18 mouse cellular contexts compared by ENCODE assay signal in genomic region chr2:169749331-169749945, GRCm38 (mm10).
A peak's percentile ranks its signal among the peaks of the same experiment; 100 is the strongest.
DNase-seq lines count a peak whose midpoint lies in the region; ATAC-seq and TF ChIP-seq lines count a peak whose summit lies in the region.
"Had no signal": no experiment of that assay in that cellular context is flagged by ENCODE, and none has a peak within 500 bp of the region (broad histone marks: within the 10 kb centered on the region; RNA-seq: fewer than 3 reads in every experiment).

No protein-coding gene starts in this region.

- WGBS in intestine, embryonic 14.5 days = 51% methylated on average over 16 of the region's 16 CpGs
- WGBS in intestine, embryonic 16.5 days = 55% methylated on average over 16 of the region's 16 CpGs
- 74% methylated on average over 16 of the region's 16 CpGs for WGBS in liver, adult 2 months
- WGBS in liver, embryonic 11.5 days = 73% methylated on average over 16 of the region's 16 CpGs

- TF ChIP-seq POLR2A in liver, adult 2 months (IDR thresholded peaks at IDR 0.05; ENCODE audit: extremely low read depth, insufficient read depth, low read length) = no peak

- peak overlapping the region; percentile 62 for H3K27ac ChIP-seq in intestine, embryonic 14.5 days (ENCODE audit: low read depth)
- no peak overlapping the region for H3K27ac ChIP-seq in intestine, embryonic 16.5 days (ENCODE audit: low read length)
- H3K27ac ChIP-seq in liver, adult 2 months (replicated peaks; ENCODE audit: insufficient read depth, low read depth, low read length) = peak overlapping the region; percentile 25; the same call in 1 of the 2 replicates
- no peak overlapping the region for H3K27ac ChIP-seq in liver, embryonic 11.5 days (ENCODE audit: low read depth, low read length)
- H3K27ac ChIP-seq in brown adipose tissue, adult 24 weeks (replicated peaks; ENCODE audit: low read depth, low read length) = peak overlapping the region; percentile 93
- H3K27ac ChIP-seq: midbrain, embryonic 13.5 days; stomach, embryonic 15.5 days had no signal

- peak overlapping the region; percentile 9; the same call in 1 of the 2 replicates for H3K4me2 ChIP-seq in intestine, embryonic 14.5 days (ENCODE audit: low read length)
- no peak overlapping the region for H3K4me2 ChIP-seq in intestine, embryonic 16.5 days (ENCODE audit: low read depth, low read length)
- H3K4me2 ChIP-seq in liver, embryonic 11.5 days = no peak overlapping the region
- H3K4me2 ChIP-seq: heart, embryonic 11.5 days; lung, embryonic 15.5 days; midbrain, embryonic 13.5 days; stomach, embryonic 15.5 days had no signal

- no peak overlapping the region for H3K9ac ChIP-seq in intestine, embryonic 14.5 days (ENCODE audit: low read length)
- no peak overlapping the region for H3K9ac ChIP-seq in intestine, embryonic 16.5 days (ENCODE audit: low read depth, low read length)
- no peak overlapping the region for H3K9ac ChIP-seq in liver, adult 2 months (ENCODE audit: low read depth, low read length)
- no peak overlapping the region for H3K9ac ChIP-seq in liver, embryonic 11.5 days (ENCODE audit: low read depth, low read length)
- H3K9ac ChIP-seq: lung, embryonic 15.5 days; midbrain, embryonic 13.5 days; stomach, embryonic 15.5 days had no signal

- H3K79me2 ChIP-seq in liver, adult 2 months (ENCODE audit: control insufficient read depth, insufficient read depth, low read length) = peaks cover 3% of the 10 kb centered on the region; the same call in 1 of the 2 replicates

- H3K4me3 ChIP-seq in intestine, embryonic 14.5 days (ENCODE audit: low read depth, low read length) = no peak overlapping the region
- H3K4me3 ChIP-seq in intestine, embryonic 16.5 days (ENCODE audit: low read length) = no peak overlapping the region
- H3K4me3 ChIP-seq in liver, adult 2 months (ENCODE audit: insufficient read depth, low read depth, low read length) = no peak overlapping the region
- no peak overlapping the region for H3K4me3 ChIP-seq in liver, embryonic 11.5 days (ENCODE audit: low read depth, low read length)
- no peak overlapping the region for H3K4me3 ChIP-seq in brown adipose tissue, adult 24 weeks (ENCODE audit: insufficient read depth, low read depth, low read length)
- H3K4me3 ChIP-seq: lung, embryonic 15.5 days; midbrain, embryonic 13.5 days; stomach, embryonic 15.5 days had no signal

- DNase-seq in intestine, embryonic 14.5 days (ENCODE audit: low spot score) = no peak
- DNase-seq in liver, adult 2 months (ENCODE audit: extremely low read depth, low read depth, low spot score) = no peak
- DNase-seq in liver, embryonic 11.5 days (ENCODE audit: low spot score) = no peak
- peak; percentile 65 for DNase-seq in fat pad, adult 2 months (ENCODE audit: extremely low read depth, low read depth, low spot score)
- DNase-seq in cerebellum, adult 8-10 months = no peak
- DNase-seq in heart, adult 18-20 months = no peak
- DNase-seq: cerebellum, adult 11 months; cerebellum, postnatal 36 days; gastrocnemius, postnatal 36 days; right cerebral cortex, postnatal 14 days; thymus, postnatal 25 days had no signal

- TF ChIP-seq CTCF in liver, adult 2 months (IDR thresholded peaks at IDR 0.05; ENCODE audit: low read depth, low read length) = no peak

- no peaks in the 10 kb centered on the region for H3K36me3 ChIP-seq in intestine, embryonic 14.5 days (ENCODE audit: control insufficient read depth, insufficient read depth, low read length)
- H3K36me3 ChIP-seq in intestine, embryonic 16.5 days (ENCODE audit: control insufficient read depth, insufficient read depth, low read length) = no peaks in the 10 kb centered on the region; the same call in 1 of the 2 replicates
- H3K36me3 ChIP-seq in liver, adult 2 months (ENCODE audit: control insufficient read depth, insufficient read depth, low read length) = no peaks in the 10 kb centered on the region
- H3K36me3 ChIP-seq in liver, embryonic 11.5 days (ENCODE audit: control insufficient read depth, insufficient read depth, low read length) = no peaks in the 10 kb centered on the region
- H3K36me3 ChIP-seq: lung, embryonic 15.5 days; midbrain, embryonic 13.5 days; stomach, embryonic 15.5 days had no signal

- H3K27me3 ChIP-seq in intestine, embryonic 14.5 days (replicated peaks; ENCODE audit: control insufficient read depth, insufficient read depth, low read length) = no peaks in the 10 kb centered on the region
- H3K27me3 ChIP-seq in intestine, embryonic 16.5 days (replicated peaks; ENCODE audit: control insufficient read depth, insufficient read depth, low read length) = no peaks in the 10 kb centered on the region
- no peaks in the 10 kb centered on the region for H3K27me3 ChIP-seq in liver, adult 2 months (ENCODE audit: control insufficient read depth, insufficient read depth, low read length)
- no peaks in the 10 kb centered on the region for H3K27me3 ChIP-seq in liver, embryonic 11.5 days (replicated peaks; ENCODE audit: control insufficient read depth, insufficient read depth, low read length)
- H3K27me3 ChIP-seq: lung, embryonic 15.5 days; midbrain, embryonic 13.5 days; stomach, embryonic 15.5 days had no signal

- ATAC-seq in intestine, embryonic 14.5 days (replicated peaks; ENCODE audit: low FRiP score, low TSS enrichment, low read depth) = no peak
- ATAC-seq in intestine, embryonic 16.5 days = no peak
- ATAC-seq in liver, embryonic 11.5 days (replicated peaks; ENCODE audit: low FRiP score) = no peak
- ATAC-seq: hindbrain, embryonic 16.5 days; midbrain, embryonic 13.5 days had no signal

- H3K4me1 ChIP-seq in intestine, embryonic 14.5 days (replicated peaks; ENCODE audit: control insufficient read depth, insufficient read depth, low read length) = peaks cover 27% of the 10 kb centered on the region
- peaks cover 22% of the 10 kb centered on the region for H3K4me1 ChIP-seq in intestine, embryonic 16.5 days (ENCODE audit: control insufficient read depth, insufficient read depth, low read length)
- peaks cover 13% of the 10 kb centered on the region for H3K4me1 ChIP-seq in liver, adult 2 months (ENCODE audit: control insufficient read depth, insufficient read depth, low read length)
- H3K4me1 ChIP-seq in liver, embryonic 11.5 days (replicated peaks; ENCODE audit: control insufficient read depth, insufficient read depth, low read length) = peaks cover 5% of the 10 kb centered on the region
- peaks cover 38% of the 10 kb centered on the region for H3K4me1 ChIP-seq in brown adipose tissue, adult 24 weeks (ENCODE audit: control insufficient read depth, insufficient read depth, insufficient read length, low read length)
- H3K4me1 ChIP-seq: midbrain, embryonic 13.5 days had no signal

- H3K9me3 ChIP-seq in intestine, embryonic 14.5 days (ENCODE audit: control insufficient read depth, low read length) = 0 out of 2 replicates have a peak, but pooled peaks cover 5% of the 10 kb centered on the region
- peaks cover 3% of the 10 kb centered on the region; the same call in 1 of the 2 replicates for H3K9me3 ChIP-seq in intestine, embryonic 16.5 days (ENCODE audit: control insufficient read depth, low read length)
- H3K9me3 ChIP-seq in liver, embryonic 11.5 days (ENCODE audit: control insufficient read depth, low read length) = 0 out of 2 replicates have a peak, but pooled peaks cover 3% of the 10 kb centered on the region
- H3K9me3 ChIP-seq: lung, embryonic 15.5 days; midbrain, embryonic 13.5 days; stomach, embryonic 15.5 days had no signal

Comparison
In these comparisons a context has a peak if more than half of its experiments do, and no peak if none do; other contexts are left out.
1. H3K27ac ChIP-seq: peak in intestine, embryonic 14.5 days (single experiment), liver, adult 2 months (single experiment) and brown adipose tissue, adult 24 weeks (single experiment); none in intestine, embryonic 16.5 days (single experiment) and liver, embryonic 11.5 days (single experiment).